Mouse (Mus musculus): ENCODE results near the gene Rev3l. TPM values are rescaled to one million over a fixed set of nuclear protein-coding genes. Genes with fewer than 3 reads are reported as not detected.
A peak's percentile ranks its signal among the peaks of the same experiment; 100 is the strongest.

Rev3l gene
- polyA plus RNA-seq, 1 experiment from 2014 or later: 41.4 TPM

GRCm38 (mm10) chr10:39716936-39717335 is 15.0 kb upstream of the Rev3l start:
- no peak overlapping the region for H3K27ac ChIP-seq (ENCODE audit: low read length)
- no peak for ATAC-seq
- no peak overlapping the region for H3K9ac ChIP-seq (ENCODE audit: low read depth, low read length)
- no peak overlapping the region for H3K4me3 ChIP-seq (ENCODE audit: low read depth, low read length)
- H3K27me3 ChIP-seq (ENCODE audit: control insufficient read depth, insufficient read depth, low read depth, low read length): no peaks in the 10 kb centered on the region
- H3K36me3 ChIP-seq (ENCODE audit: control insufficient read depth, insufficient read depth, low read length): no peaks in the 10 kb centered on the region
- H3K4me1 ChIP-seq (ENCODE audit: control insufficient read depth, insufficient read depth, low read length): no peaks in the 10 kb centered on the region
- WGBS: 85% methylated on average over 5 of the region's 5 CpGs
- no peaks in the 10 kb centered on the region for H3K9me3 ChIP-seq (replicated peaks; ENCODE audit: control insufficient read depth, low read length, poor library complexity, severe bottlenecking)
- H3K4me2 ChIP-seq (ENCODE audit: low read length): no peak overlapping the region

- ATAC-seq: peak; percentile 93
- peak overlapping the region; percentile 100 for H3K27ac ChIP-seq (ENCODE audit: low read length)
- H3K9ac ChIP-seq (ENCODE audit: low read depth, low read length): peak overlapping the region; percentile 88
- no peaks in the 10 kb centered on the region for H3K9me3 ChIP-seq (replicated peaks; ENCODE audit: control insufficient read depth, low read length, poor library complexity, severe bottlenecking)
- WGBS: under 1% methylated on average over 45 of the region's 66 CpGs
- H3K4me3 ChIP-seq (ENCODE audit: low read depth, low read length): peak overlapping the region; percentile 84
- H3K4me2 ChIP-seq (ENCODE audit: low read length): peak overlapping the region; percentile 56
- peaks cover 18% of the 10 kb centered on the region for H3K4me1 ChIP-seq (ENCODE audit: control insufficient read depth, insufficient read depth, low read length)
- H3K27me3 ChIP-seq (ENCODE audit: control insufficient read depth, insufficient read depth, low read depth, low read length): no peaks in the 10 kb centered on the region
- no peaks in the 10 kb centered on the region for H3K36me3 ChIP-seq (ENCODE audit: control insufficient read depth, insufficient read depth, low read length)
Measured at GRCm38 (mm10) chr10:39730976-39731735, 762 bp upstream of the Rev3l start.

GRCm38 (mm10) chr10:39732266-39733100 is 565 bp downstream of the Rev3l start:
- Histone ChIP-seq H3K36me3 (ENCODE audit: control insufficient read depth, insufficient read depth, low read length) (no peaks in the 10 kb centered on the region), H3K4me3 (ENCODE audit: low read depth, low read length) (peak overlapping the region; percentile 84), H3K27ac (ENCODE audit: low read length) (peak overlapping the region; percentile 100), H3K9ac (ENCODE audit: low read depth, low read length) (peak overlapping the region; percentile 88), H3K4me1 (ENCODE audit: control insufficient read depth, insufficient read depth, low read length) (peaks cover 18% of the 10 kb centered on the region), H3K9me3 (replicated peaks; ENCODE audit: control insufficient read depth, low read length, poor library complexity, severe bottlenecking) (no peaks in the 10 kb centered on the region), H3K27me3 (ENCODE audit: control insufficient read depth, insufficient read depth, low read depth, low read length) (no peaks in the 10 kb centered on the region), H3K4me2 (ENCODE audit: low read length) (peak overlapping the region; percentile 57)
- WGBS: under 1% methylated on average over 75 of the region's 105 CpGs
- peak; percentile 63 for ATAC-seq

GRCm38 (mm10) chr10:39733101-39733399 is 1.1 kb downstream of the Rev3l start:
- H3K4me1 ChIP-seq (ENCODE audit: control insufficient read depth, insufficient read depth, low read length): peaks cover 21% of the 10 kb centered on the region
- peak overlapping the region; percentile 88 for H3K9ac ChIP-seq (ENCODE audit: low read depth, low read length)
- peak overlapping the region; percentile 84 for H3K4me3 ChIP-seq (ENCODE audit: low read depth, low read length)
- no peaks in the 10 kb centered on the region for H3K27me3 ChIP-seq (ENCODE audit: control insufficient read depth, insufficient read depth, low read depth, low read length)
- WGBS: 0% methylated on average over 9 of the region's 9 CpGs
- peak overlapping the region; percentile 100 for H3K27ac ChIP-seq (ENCODE audit: low read length)
- no peaks in the 10 kb centered on the region for H3K36me3 ChIP-seq (ENCODE audit: control insufficient read depth, insufficient read depth, low read length)
- H3K4me2 ChIP-seq (ENCODE audit: low read length): peak overlapping the region; percentile 57
- H3K9me3 ChIP-seq (replicated peaks; ENCODE audit: control insufficient read depth, low read length, poor library complexity, severe bottlenecking): no peaks in the 10 kb centered on the region
- no peak for ATAC-seq

GRCm38 (mm10) chr10:39733421-39733930 is 1.6 kb downstream of the Rev3l start:
- H3K9me3 ChIP-seq (replicated peaks; ENCODE audit: control insufficient read depth, low read length, poor library complexity, severe bottlenecking): no peaks in the 10 kb centered on the region
- peaks cover 21% of the 10 kb centered on the region for H3K4me1 ChIP-seq (ENCODE audit: control insufficient read depth, insufficient read depth, low read length)
- H3K36me3 ChIP-seq (ENCODE audit: control insufficient read depth, insufficient read depth, low read length): no peaks in the 10 kb centered on the region
- H3K4me3 ChIP-seq (ENCODE audit: low read depth, low read length): peak overlapping the region; percentile 84
- no peak for ATAC-seq
- 10% methylated on average over 10 of the region's 10 CpGs for WGBS
- H3K27me3 ChIP-seq (ENCODE audit: control insufficient read depth, insufficient read depth, low read depth, low read length): no peaks in the 10 kb centered on the region
- peak overlapping the region; percentile 88 for H3K9ac ChIP-seq (ENCODE audit: low read depth, low read length)
- H3K27ac ChIP-seq (ENCODE audit: low read length): peak overlapping the region; percentile 100
- peak overlapping the region; percentile 57 for H3K4me2 ChIP-seq (ENCODE audit: low read length)

GRCm38 (mm10) chr10:39736187-39736586 is 4.3 kb downstream of the Rev3l start:
- H3K4me2 ChIP-seq (ENCODE audit: low read length): 0 out of 2 replicates have a peak overlapping the region, but pooled peaks have one; percentile 14
- H3K9me3 ChIP-seq (replicated peaks; ENCODE audit: control insufficient read depth, low read length, poor library complexity, severe bottlenecking): no peaks in the 10 kb centered on the region
- H3K4me3 ChIP-seq (ENCODE audit: low read depth, low read length): no peak overlapping the region
- H3K9ac ChIP-seq (ENCODE audit: low read depth, low read length): no peak overlapping the region
- H3K4me1 ChIP-seq (ENCODE audit: control insufficient read depth, insufficient read depth, low read length): peaks cover 11% of the 10 kb centered on the region
- no peaks in the 10 kb centered on the region for H3K36me3 ChIP-seq (ENCODE audit: control insufficient read depth, insufficient read depth, low read length)
- no peak for ATAC-seq
- no peak overlapping the region for H3K27ac ChIP-seq (ENCODE audit: low read length)
- WGBS: 77% methylated on average over 4 of the region's 4 CpGs
- H3K27me3 ChIP-seq (ENCODE audit: control insufficient read depth, insufficient read depth, low read depth, low read length): no peaks in the 10 kb centered on the region

GRCm38 (mm10) chr10:39742057-39742456 is 10.1 kb downstream of the Rev3l start:
- H3K27me3 ChIP-seq (ENCODE audit: control insufficient read depth, insufficient read depth, low read depth, low read length): no peaks in the 10 kb centered on the region
- ATAC-seq: no peak
- H3K9ac ChIP-seq (ENCODE audit: low read depth, low read length): no peak overlapping the region
- H3K9me3 ChIP-seq (replicated peaks; ENCODE audit: control insufficient read depth, low read length, poor library complexity, severe bottlenecking): no peaks in the 10 kb centered on the region
- 73% methylated on average over 4 of the region's 4 CpGs for WGBS
- no peaks in the 10 kb centered on the region for H3K36me3 ChIP-seq (ENCODE audit: control insufficient read depth, insufficient read depth, low read length)
- no peak overlapping the region for H3K4me2 ChIP-seq (ENCODE audit: low read length)
- no peak overlapping the region for H3K27ac ChIP-seq (ENCODE audit: low read length)
- H3K4me3 ChIP-seq (ENCODE audit: low read depth, low read length): no peak overlapping the region
- H3K4me1 ChIP-seq (ENCODE audit: control insufficient read depth, insufficient read depth, low read length): peaks cover 8% of the 10 kb centered on the region; the same call in 1 of the 2 replicates

- H3K9ac ChIP-seq (ENCODE audit: low read depth, low read length): no peak overlapping the region
- H3K27ac ChIP-seq (ENCODE audit: low read length): no peak overlapping the region
- no peaks in the 10 kb centered on the region for H3K36me3 ChIP-seq (ENCODE audit: control insufficient read depth, insufficient read depth, low read length)
- 93% methylated on average over 1 of the region's 1 CpGs for WGBS
- no peak overlapping the region for H3K4me3 ChIP-seq (ENCODE audit: low read depth, low read length)
- H3K4me1 ChIP-seq (ENCODE audit: control insufficient read depth, insufficient read depth, low read length): peaks cover 10% of the 10 kb centered on the region
- H3K27me3 ChIP-seq (ENCODE audit: control insufficient read depth, insufficient read depth, low read depth, low read length): no peaks in the 10 kb centered on the region
- no peak for ATAC-seq
- no peak overlapping the region for H3K4me2 ChIP-seq (ENCODE audit: low read length)
- H3K9me3 ChIP-seq (replicated peaks; ENCODE audit: control insufficient read depth, low read length, poor library complexity, severe bottlenecking): no peaks in the 10 kb centered on the region; the same call in 1 of the 2 replicates
Measured at GRCm38 (mm10) chr10:39764752-39765151, 32.8 kb downstream of the Rev3l start.

GRCm38 (mm10) chr10:39766702-39767101 is 34.8 kb downstream of the Rev3l start:
- Histone ChIP-seq H3K27me3 (ENCODE audit: control insufficient read depth, insufficient read depth, low read depth, low read length) (no peaks in the 10 kb centered on the region), H3K9me3 (replicated peaks; ENCODE audit: control insufficient read depth, low read length, poor library complexity, severe bottlenecking) (no peaks in the 10 kb centered on the region), H3K27ac (ENCODE audit: low read length) (0 out of 2 replicates have a peak overlapping the region, but pooled peaks have one; percentile 11), H3K36me3 (ENCODE audit: control insufficient read depth, insufficient read depth, low read length) (no peaks in the 10 kb centered on the region), H3K4me1 (ENCODE audit: control insufficient read depth, insufficient read depth, low read length) (peaks cover 10% of the 10 kb centered on the region), H3K4me2 (ENCODE audit: low read length) (no peak overlapping the region), H3K9ac (ENCODE audit: low read depth, low read length) (no peak overlapping the region), H3K4me3 (ENCODE audit: low read depth, low read length) (no peak overlapping the region)
- ATAC-seq: no peak
- WGBS: 76% methylated on average over 4 of the region's 4 CpGs

Data from midbrain, embryonic 16.5 days (tissue).